8 mouse cellular contexts compared by ENCODE assay signal in genomic region chr12:77598334-77598715, GRCm38 (mm10).
DNase-seq lines count a peak whose midpoint lies in the region; ATAC-seq and TF ChIP-seq lines count a peak whose summit lies in the region.

No protein-coding gene starts in this region.

- DNase-seq in kidney, adult 2 months: peak; percentile 19
- no peak for DNase-seq in kidney, adult 9 months
- DNase-seq in cerebellum, postnatal 25 days: peak; percentile 37 to 51
- peak; percentile 55 to 56 for DNase-seq in heart, postnatal 10 days
- DNase-seq in testis, postnatal 10 days (ENCODE audit: low spot score): no peak
- no peak for DNase-seq in Muller cell, postnatal 12 days (ENCODE audit: inconsistent ontology term)

- no peak; the same call in 1 of the 2 replicates for ATAC-seq in limb, embryonic 13.5 days (ENCODE audit: low FRiP score, low read depth)
- ATAC-seq in monocyte, adult 5-6 weeks (replicated peaks; ENCODE audit: insufficient number of reproducible peaks, low FRiP score, low TSS enrichment, poor library complexity, severe bottlenecking): no peak

- 52% methylated on average over 7 of the region's 7 CpGs for WGBS in kidney, adult 2 months
- 29% methylated on average over 7 of the region's 7 CpGs for WGBS in limb, embryonic 13.5 days

- no peaks in the 10 kb centered on the region for H3K9me3 ChIP-seq in limb, embryonic 13.5 days

- no peaks in the 10 kb centered on the region for H3K36me3 ChIP-seq in kidney, adult 2 months (ENCODE audit: control insufficient read depth, insufficient read depth, low read length)
- no peaks in the 10 kb centered on the region for H3K36me3 ChIP-seq in limb, embryonic 13.5 days

- peak overlapping the region; percentile 30; the same call in 1 of the 2 replicates for H3K27ac ChIP-seq in kidney, adult 2 months (ENCODE audit: insufficient read depth, low read depth, low read length)
- H3K27ac ChIP-seq in limb, embryonic 13.5 days: peak overlapping the region; percentile 33; the same call in 1 of the 2 replicates

- no peak for TF ChIP-seq CTCF in kidney, adult 2 months (conservative IDR thresholded peaks at IDR 0.05; ENCODE audit: insufficient read depth, insufficient read length, low read depth, low read length)

- peaks cover 4% of the 10 kb centered on the region; the same call in 1 of the 2 replicates for H3K4me1 ChIP-seq in kidney, adult 2 months (ENCODE audit: control insufficient read depth, insufficient read depth, low read length)
- peaks cover 26% of the 10 kb centered on the region for H3K4me1 ChIP-seq in limb, embryonic 13.5 days

- H3K9ac ChIP-seq in limb, embryonic 13.5 days: no peak overlapping the region

- H3K4me3 ChIP-seq in kidney, adult 2 months (ENCODE audit: insufficient read depth, low read depth, low read length): no peak overlapping the region
- H3K4me3 ChIP-seq in limb, embryonic 13.5 days: no peak overlapping the region

- no peaks in the 10 kb centered on the region for H3K27me3 ChIP-seq in kidney, adult 2 months (replicated peaks; ENCODE audit: control insufficient read depth, insufficient read depth, low read length)
- H3K27me3 ChIP-seq in limb, embryonic 13.5 days: no peaks in the 10 kb centered on the region

- no peak overlapping the region for H3K4me2 ChIP-seq in limb, embryonic 13.5 days (replicated peaks)

- intact Hi-C loops in heart, postnatal 10 days (cut with DNase I): no loop called here

- no peak for TF ChIP-seq POLR2A in kidney, adult 2 months (IDR thresholded peaks at IDR 0.05; ENCODE audit: low read depth, low read length)

Comparison
In these comparisons a context has a peak if more than half of its experiments do, and no peak if none do; other contexts are left out.
1. DNase-seq: peak in kidney, adult 2 months (single experiment), cerebellum, postnatal 25 days (2 of 2) and heart, postnatal 10 days (2 of 2); none in kidney, adult 9 months (single experiment), testis, postnatal 10 days (single experiment) and Muller cell, postnatal 12 days (single experiment).